Mouse (Mus musculus) kidney, embryonic 16.5 days (tissue): ENCODE measurements around the gene Fut11. TPM values are rescaled to one million over a fixed set of nuclear protein-coding genes. Genes with fewer than 3 reads are reported as not detected.

ENCODE experiments used
- ATAC-seq: fragments of 200-750 bp; cut with Nextera tagmentation; 2 replicates; pipeline ENCODE4 v1.8.0; 2017; ENCODE audit warnings: moderate TSS enrichment; ENCODE audit not compliant: low FRiP score, low TSS enrichment
- H3K27ac ChIP-seq: fragments of 300-500 bp; sonication (generic); 2 replicates; pipeline ENCODE4 v1.5.1; 2014; ENCODE audit warnings: low read length
- H3K27me3 ChIP-seq: fragments of 300-500 bp; sonication (generic); 2 replicates; pipeline ENCODE4 v1.6.1; 2014; ENCODE audit warnings: low read length, control low read depth, mixed read lengths; ENCODE audit not compliant: insufficient read depth
- H3K36me3 ChIP-seq: fragments of 300-500 bp; sonication (generic); 2 replicates; pipeline ENCODE4 v1.6.1; 2014; ENCODE audit warnings: low read length, control low read depth, mixed read lengths; ENCODE audit not compliant: insufficient read depth
- H3K4me1 ChIP-seq: fragments of 300-500 bp; sonication (generic); 2 replicates; pipeline ENCODE4 v1.6.1; 2014; ENCODE audit warnings: low read length, control low read depth, mixed read lengths; ENCODE audit not compliant: insufficient read depth
- H3K4me2 ChIP-seq: fragments of 300-500 bp; sonication (generic); replicated peaks from 2 replicates; pipeline ENCODE4 v1.6.1; 2014; ENCODE audit warnings: low read depth, low read length
- H3K4me3 ChIP-seq: fragments of 300-500 bp; sonication (generic); 2 replicates; pipeline ENCODE4 v1.5.1; 2014; ENCODE audit warnings: mild to moderate bottlenecking, low read length
- H3K9ac ChIP-seq: fragments of 300-500 bp; sonication (generic); replicated peaks from 2 replicates; pipeline ENCODE4 v1.6.1; 2014; ENCODE audit warnings: low read length
- H3K9me3 ChIP-seq: fragments of 300-500 bp; sonication (generic); 2 replicates; pipeline ENCODE4 v1.6.1; 2016; ENCODE audit warnings: low read length, control low read depth
- WGBS: fragments of 180-500 bp; shearing (Covaris S2); extraction: QIAGEN DNeasy Blood & Tissue Kit; methylation state at CpG from one replicate; pipeline ENCODE4 v1.1.7; 2014; 5-methylcytosine and 5-hydroxymethylcytosine counted together
- microRNA-seq: library from miRNA; unstranded; fragments of <30 nt; microRNA quantifications from one replicate; pipeline ENCODE4, GENCODE M21; 2016
- polyA plus RNA-seq: library from polyadenylated mRNA; unstranded; fragments of >200 nt; fragmentation: Nextera tagmentation; extraction: Ambion mirVana; gene quantifications from 2 replicates; pipeline ENCODE4 v1.2.1, GENCODE M21; 2015

The Fut11 gene
- polyA plus RNA-seq, 1 experiment from 2014 or later: 28.2 TPM

DNA sequence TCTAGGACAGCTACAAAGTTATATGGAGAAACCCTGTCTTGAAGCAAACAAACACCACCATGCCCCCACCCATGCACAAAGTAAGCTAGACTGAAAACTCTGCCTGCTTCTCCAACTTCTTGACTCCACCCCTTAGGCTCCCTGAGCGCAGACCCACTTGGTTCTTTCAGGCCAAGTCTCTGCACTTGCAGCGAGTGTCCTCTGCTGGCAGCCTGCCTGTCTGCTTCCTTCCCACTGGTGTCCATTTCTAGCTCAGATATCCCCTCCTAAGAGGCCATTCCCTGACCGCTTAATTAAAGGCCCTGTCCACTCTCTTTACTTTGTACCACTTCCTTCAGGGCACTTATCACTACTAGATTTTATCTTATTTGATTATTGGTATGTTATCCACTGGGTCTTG, 48.8 kb downstream of the Fut11 start:
- no peak for ATAC-seq
- H3K4me3 ChIP-seq: no peak overlapping the region
- H3K9ac ChIP-seq: no peak overlapping the region
- no peaks in the 10 kb centered on the region for H3K27me3 ChIP-seq
- H3K36me3 ChIP-seq: peaks cover 26% of the 10 kb centered on the region
- no peaks in the 10 kb centered on the region for H3K4me1 ChIP-seq
- no peak overlapping the region for H3K4me2 ChIP-seq
- no peaks in the 10 kb centered on the region for H3K9me3 ChIP-seq
- 75% methylated on average over 3 of the region's 3 CpGs for WGBS
- H3K27ac ChIP-seq: no peak overlapping the region

- WGBS: 83% methylated on average over 3 of the region's 3 CpGs
- H3K27me3 ChIP-seq: no peaks in the 10 kb centered on the region
- ATAC-seq: no peak
These were observed 52.2 kb downstream of the Fut11 start for GRCm38 (mm10) chr14:20746935-20747334.

DNA sequence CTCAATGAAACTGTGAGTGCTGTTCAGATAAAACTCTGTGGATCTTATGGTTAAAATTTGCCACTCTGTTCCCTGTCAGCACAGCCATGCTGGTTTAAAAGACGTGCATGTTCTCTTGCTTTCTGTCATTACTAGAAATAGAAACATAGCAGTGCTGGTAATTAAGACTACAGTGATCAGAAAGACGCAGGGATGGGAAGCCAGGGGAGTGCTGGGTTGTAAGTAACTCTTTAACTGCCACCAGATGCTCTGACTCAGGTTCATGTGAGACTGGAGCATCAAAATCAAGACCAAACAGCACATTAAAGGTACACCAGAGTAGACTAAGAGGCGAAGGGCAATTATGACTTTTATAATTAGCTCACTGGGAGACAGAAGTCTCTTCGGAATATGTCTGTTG, 53.6 kb downstream of the Fut11 start:
- Histone ChIP-seq H3K27me3 (no peaks in the 10 kb centered on the region), H3K36me3 (peaks cover 13% of the 10 kb centered on the region), H3K9me3 (no peaks in the 10 kb centered on the region), H3K4me2 (no peak overlapping the region), H3K9ac (no peak overlapping the region), H3K4me3 (no peak overlapping the region), H3K27ac (no peak overlapping the region), H3K4me1 (no peaks in the 10 kb centered on the region)
- WGBS: 69% methylated on average over 4 of the region's 4 CpGs
- no peak for ATAC-seq

More at GRCm38 (mm10) chr14:20746935-20747334, 52.2 kb downstream of the Fut11 start:
- Histone ChIP-seq H3K36me3 (peaks cover 14% of the 10 kb centered on the region), H3K27ac (no peak overlapping the region), H3K9ac (no peak overlapping the region), H3K4me2 (no peak overlapping the region), H3K4me1 (no peaks in the 10 kb centered on the region), H3K4me3 (no peak overlapping the region), H3K9me3 (no peaks in the 10 kb centered on the region)

- Histone ChIP-seq H3K27me3 (no peaks in the 10 kb centered on the region), H3K4me3 (no peak overlapping the region), H3K4me2 (no peak overlapping the region), H3K9me3 (no peaks in the 10 kb centered on the region), H3K36me3 (peaks cover 2% of the 10 kb centered on the region), H3K4me1 (no peaks in the 10 kb centered on the region), H3K27ac (no peak overlapping the region), H3K9ac (no peak overlapping the region)
- 84% methylated on average over 4 of the region's 4 CpGs for WGBS
- peak; percentile 35; the same call in 1 of the 2 replicates for ATAC-seq
These were observed 54.8 kb downstream of the Fut11 start for GRCm38 (mm10) chr14:20749494-20750051.

GRCm38 (mm10) chr14:20750503-20750902, 55.7 kb downstream of the Fut11 start:
- no peaks in the 10 kb centered on the region for H3K4me1 ChIP-seq
- no peak overlapping the region for H3K9ac ChIP-seq
- H3K9me3 ChIP-seq: no peaks in the 10 kb centered on the region
- no peaks in the 10 kb centered on the region for H3K27me3 ChIP-seq
- H3K27ac ChIP-seq: peak overlapping the region; percentile 22
- no peak overlapping the region for H3K4me3 ChIP-seq
- no peak for ATAC-seq
- H3K36me3 ChIP-seq: peaks cover 9% of the 10 kb centered on the region; the same call in 1 of the 2 replicates
- no peak overlapping the region for H3K4me2 ChIP-seq
- 51% methylated on average over 5 of the region's 5 CpGs for WGBS

Small RNAs within 50 kb of the gene (microRNA-seq; reads per million reads assigned to microRNA genes)
- 1.1 reads per million for gene Mir6946

Other genes starting within 250 kb of the Fut11 start
- gene Cfap70, start 242.7 kb upstream of the Fut11 start, polyA plus RNA-seq: 1.0 and 1.2 TPM in 2 replicates
- gene Anxa7, start 214.8 kb upstream of the Fut11 start, polyA plus RNA-seq: 42.1 and 46.3 TPM in 2 replicates
- gene Mss51, start 198.1 kb upstream of the Fut11 start, polyA plus RNA-seq: 0.55 TPM in 2 replicates
- 29.1 and 37.2 TPM in 2 replicates for gene Ppp3cb, start 148.4 kb upstream of the Fut11 start, polyA plus RNA-seq
- 8.0 and 10.2 TPM in 2 replicates for gene Usp54, start 53.9 kb upstream of the Fut11 start, polyA plus RNA-seq
- 3.0 and 3.2 TPM in 2 replicates for gene Myoz1, start 38.4 kb upstream of the Fut11 start, polyA plus RNA-seq
- gene Synpo2l, start 26.6 kb upstream of the Fut11 start, polyA plus RNA-seq: 0.92 and 1.2 TPM in 2 replicates
- gene Sec24c, start 20.7 kb upstream of the Fut11 start, polyA plus RNA-seq: 113 and 120 TPM in 2 replicates
- gene Chchd1, start 8.0 kb downstream of the Fut11 start, polyA plus RNA-seq: 161 and 171 TPM in 2 replicates
- gene Zswim8, start 12.6 kb downstream of the Fut11 start, polyA plus RNA-seq: 28.3 and 33.6 TPM in 2 replicates
- 31.6 and 33.5 TPM in 2 replicates for gene Ndst2, start 39.6 kb downstream of the Fut11 start, polyA plus RNA-seq
- 41.7 and 46.0 TPM in 2 replicates for gene Camk2g, start 99.1 kb downstream of the Fut11 start, polyA plus RNA-seq
- 21.7 and 21.8 TPM in 2 replicates for gene Plau, start 141.7 kb downstream of the Fut11 start, polyA plus RNA-seq
- 54.9 and 57.7 TPM in 2 replicates for gene Vcl, start 234.4 kb downstream of the Fut11 start, polyA plus RNA-seq